16 mouse cellular contexts compared by ENCODE assay signal in genomic region chr15:59811566-59811965, GRCm38 (mm10).
DNase-seq lines count a peak whose midpoint lies in the region; ATAC-seq lines count a peak whose summit lies in the region.
"Had no signal": no experiment of that assay in that cellular context is flagged by ENCODE, and none has a peak within 500 bp of the region (broad histone marks: within the 10 kb centered on the region; RNA-seq: fewer than 3 reads in every experiment).

No protein-coding gene starts in this region.

- H3K4me1 ChIP-seq in heart, embryonic 10.5 days, result peaks cover 16% of the 10 kb centered on the region
- H3K4me1 ChIP-seq: embryonic facial prominence, embryonic 12.5 days; hindbrain, embryonic 13.5 days had no signal

- peak overlapping the region; percentile 59; the same call in 1 of the 2 replicates for H3K27ac ChIP-seq in heart, embryonic 10.5 days
- H3K27ac ChIP-seq: embryonic facial prominence, embryonic 12.5 days; hindbrain, embryonic 13.5 days had no signal

- H3K27me3 ChIP-seq in heart, embryonic 10.5 days (ENCODE audit: insufficient read depth, poor library complexity, severe bottlenecking), result no peaks in the 10 kb centered on the region
- H3K27me3 ChIP-seq: embryonic facial prominence, embryonic 12.5 days; hindbrain, embryonic 13.5 days had no signal

- ATAC-seq in neutrophil, adult 5-6 weeks (ENCODE audit: extremely low read depth, insufficient number of reproducible peaks, low FRiP score, poor library complexity, severe bottlenecking), result peak; percentile 36; the same call in 1 of the 2 replicates
- no peak for ATAC-seq in erythroblast, adult 5-6 weeks (replicated peaks; ENCODE audit: low FRiP score, poor library complexity, severe bottlenecking)
- ATAC-seq: forebrain, embryonic 14.5 days; midbrain, embryonic 16.5 days had no signal

- H3K36me3 ChIP-seq in heart, embryonic 10.5 days, result no peaks in the 10 kb centered on the region
- H3K36me3 ChIP-seq: embryonic facial prominence, embryonic 12.5 days; hindbrain, embryonic 13.5 days had no signal

- DNase-seq in heart, embryonic 10.5 days (ENCODE audit: low spot score), result no peak
- no peak for DNase-seq in heart, adult 18-20 months
- DNase-seq in thymus, postnatal 4 days, result peak; percentile 23
- no peak for DNase-seq in thymus, postnatal 25 days
- no peak for DNase-seq in right cerebral cortex, adult 2 months (ENCODE audit: low spot score in 2 of 2)
- no peak for DNase-seq in kidney, adult 9 months
- DNase-seq: cerebellum, adult 9-10 months; gastrocnemius, postnatal 25 days; heart, postnatal 10 days; lung, adult 2 months had no signal

- 38% methylated on average over 3 of the region's 3 CpGs for WGBS in heart, embryonic 10.5 days

- H3K9me3 ChIP-seq in heart, embryonic 10.5 days, result no peaks in the 10 kb centered on the region

- H3K4me3 ChIP-seq in heart, embryonic 10.5 days, result no peak overlapping the region
- H3K4me3 ChIP-seq: embryonic facial prominence, embryonic 12.5 days; hindbrain, embryonic 13.5 days had no signal
